ENCODE assay signal across 14 mouse cellular contexts in the genomic region with DNA sequence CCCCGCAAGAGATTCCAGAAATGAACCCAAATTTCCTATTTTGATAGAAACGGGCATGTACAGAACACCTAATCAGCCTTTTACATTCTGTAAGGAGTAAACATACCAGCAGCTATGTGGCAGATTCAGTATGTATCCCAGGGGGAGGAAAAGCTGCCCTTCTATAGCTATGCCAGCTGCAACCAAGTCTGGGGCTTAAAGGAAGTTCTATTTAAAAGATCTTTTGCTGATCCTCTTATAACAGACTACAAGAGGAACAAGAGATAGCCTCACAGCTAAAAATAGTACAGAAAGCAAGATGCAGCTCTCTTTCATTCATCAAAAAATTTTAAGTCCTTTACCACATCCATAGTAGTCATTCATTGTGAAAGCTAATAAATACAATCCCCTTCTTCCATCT. TPM values are rescaled to one million over a fixed set of nuclear protein-coding genes. Genes with fewer than 3 reads are reported as not detected.
DNase-seq lines count a peak whose midpoint lies in the region; ATAC-seq and TF ChIP-seq lines count a peak whose summit lies in the region.
"Had no signal": no experiment of that assay in that cellular context is flagged by ENCODE, and none has a peak within 500 bp of the region (broad histone marks: within the 10 kb centered on the region; RNA-seq: fewer than 3 reads in every experiment).

No protein-coding gene starts in this region.

- no peak overlapping the region for H3K4me3 ChIP-seq in heart, embryonic 13.5 days
- no peak overlapping the region for H3K4me3 ChIP-seq in bone marrow macrophage, adult 2 months (ENCODE audit: insufficient read depth, low read length)
- no peak overlapping the region for H3K4me3 ChIP-seq in midbrain, embryonic 15.5 days
- H3K4me3 ChIP-seq in kidney, embryonic 15.5 days (replicated peaks), result no peak overlapping the region
- H3K4me3 ChIP-seq: embryonic facial prominence, embryonic 12.5 days had no signal

- H3K4me2 ChIP-seq in heart, embryonic 13.5 days, result no peak overlapping the region
- peak overlapping the region; percentile 34; the same call in 1 of the 2 replicates for H3K4me2 ChIP-seq in midbrain, embryonic 15.5 days
- no peak overlapping the region for H3K4me2 ChIP-seq in kidney, embryonic 15.5 days

- H3K9ac ChIP-seq in heart, embryonic 13.5 days, result 0 out of 2 replicates have a peak overlapping the region, but pooled peaks have one; percentile 14
- H3K9ac ChIP-seq in midbrain, embryonic 15.5 days, result 0 out of 2 replicates have a peak overlapping the region, but pooled peaks have one; percentile 8
- H3K9ac ChIP-seq in kidney, embryonic 15.5 days, result no peak overlapping the region
- H3K9ac ChIP-seq: embryonic facial prominence, embryonic 12.5 days; lung, embryonic 14.5 days had no signal

- no peaks in the 10 kb centered on the region for H3K27me3 ChIP-seq in heart, embryonic 13.5 days (replicated peaks)
- no peaks in the 10 kb centered on the region for H3K27me3 ChIP-seq in midbrain, embryonic 15.5 days (replicated peaks)
- no peaks in the 10 kb centered on the region for H3K27me3 ChIP-seq in kidney, embryonic 15.5 days
- H3K27me3 ChIP-seq: embryonic facial prominence, embryonic 12.5 days had no signal

- ATAC-seq in heart, embryonic 13.5 days (ENCODE audit: extremely low read depth, insufficient number of reproducible peaks, low FRiP score, low TSS enrichment), result no peak
- no peak for ATAC-seq in midbrain, embryonic 15.5 days (replicated peaks)
- ATAC-seq in kidney, embryonic 15.5 days (replicated peaks; ENCODE audit: low FRiP score), result no peak

- no peak for TF ChIP-seq CTCF in bone marrow macrophage, adult 2 months (IDR thresholded peaks at IDR 0.05; ENCODE audit: low read depth, low read length)

- no peak for TF ChIP-seq POLR2A in bone marrow macrophage, adult 2 months (IDR thresholded peaks at IDR 0.05; ENCODE audit: borderline replicate concordance, low read depth, low read length)

- H3K9me3 ChIP-seq in heart, embryonic 13.5 days, result no peaks in the 10 kb centered on the region
- no peaks in the 10 kb centered on the region for H3K9me3 ChIP-seq in midbrain, embryonic 15.5 days
- H3K9me3 ChIP-seq in kidney, embryonic 15.5 days (replicated peaks), result no peaks in the 10 kb centered on the region
- H3K9me3 ChIP-seq: embryonic facial prominence, embryonic 12.5 days; G1E had no signal

- DNase-seq in heart, adult 18-20 months, result no peak
- peak; percentile 41 for DNase-seq in A20 (ENCODE audit: low read depth, low spot score)
- DNase-seq in embryo, embryonic 9.5 days (ENCODE audit: extremely low spot score), result no peak
- DNase-seq: gastrocnemius, postnatal 14 days; heart, postnatal 4 days; kidney, adult 11 months; kidney, postnatal 14 days; lung, embryonic 14.5 days had no signal

- peaks cover 28% of the 10 kb centered on the region for H3K4me1 ChIP-seq in heart, embryonic 13.5 days
- H3K4me1 ChIP-seq in bone marrow macrophage, adult 2 months (ENCODE audit: control insufficient read depth, insufficient read depth, low read length), result peaks cover 16% of the 10 kb centered on the region
- H3K4me1 ChIP-seq in midbrain, embryonic 15.5 days, result peaks cover 24% of the 10 kb centered on the region
- peaks cover 12% of the 10 kb centered on the region for H3K4me1 ChIP-seq in kidney, embryonic 15.5 days
- H3K4me1 ChIP-seq: embryonic facial prominence, embryonic 12.5 days had no signal

- no peak overlapping the region for H3K27ac ChIP-seq in heart, embryonic 13.5 days (replicated peaks)
- H3K27ac ChIP-seq in bone marrow macrophage, adult 2 months (ENCODE audit: insufficient read depth, low read depth, low read length), result peak overlapping the region; percentile 43
- H3K27ac ChIP-seq in midbrain, embryonic 15.5 days, result peak overlapping the region; percentile 74
- no peak overlapping the region for H3K27ac ChIP-seq in kidney, embryonic 15.5 days
- H3K27ac ChIP-seq: embryonic facial prominence, embryonic 12.5 days had no signal

- H3K36me3 ChIP-seq in heart, embryonic 13.5 days, result no peaks in the 10 kb centered on the region
- no peaks in the 10 kb centered on the region for H3K36me3 ChIP-seq in midbrain, embryonic 15.5 days (replicated peaks)
- no peaks in the 10 kb centered on the region for H3K36me3 ChIP-seq in kidney, embryonic 15.5 days
- H3K36me3 ChIP-seq: embryonic facial prominence, embryonic 12.5 days; G1E had no signal

- 78% methylated on average over 2 of the region's 2 CpGs for WGBS in heart, embryonic 13.5 days
- WGBS in midbrain, embryonic 15.5 days, result 57% methylated on average over 2 of the region's 2 CpGs
- WGBS in kidney, embryonic 15.5 days, result 83% methylated on average over 2 of the region's 2 CpGs

RNA-seq across cellular contexts. Expression of a gene that starts 57.3 kb away (rescaled TPM):
- 12.8 and 12.9 TPM in 2 replicates for polyA plus RNA-seq in heart, embryonic 13.5 days (2015; fragmentation: Nextera tagmentation; extraction: Ambion mirVana)
- 100 to 1,000 TPM; 105 to 111 TPM for total RNA-seq in heart, adult 18-20 months (2021)
- polyA plus RNA-seq in bone marrow macrophage, adult 2 months (2012; ENCODE audit: insufficient read depth, insufficient read length, missing spikeins), result 17.5 and 21.9 TPM in 2 replicates
- 54.5 and 59.1 TPM in 2 replicates for polyA plus RNA-seq in midbrain, embryonic 15.5 days (2015; fragmentation: Nextera tagmentation; extraction: Ambion mirVana)
- 12.7 and 14.4 TPM in 2 replicates for polyA plus RNA-seq in kidney, embryonic 15.5 days (2015; fragmentation: Nextera tagmentation; extraction: Ambion mirVana)

Comparison
In these comparisons a context has a peak if more than half of its experiments do, and no peak if none do; other contexts are left out.
1. H3K27ac ChIP-seq: peak in bone marrow macrophage, adult 2 months (single experiment) and midbrain, embryonic 15.5 days (single experiment); none in heart, embryonic 13.5 days (single experiment) and kidney, embryonic 15.5 days (single experiment).